Mouse (Mus musculus): Measurements from ENCODE around the gene Ankrd36. TPM values are rescaled to one million over a fixed set of nuclear protein-coding genes. Genes with fewer than 3 reads are reported as not detected.

The Ankrd36 gene
- total and polyA plus RNA-seq, 2 experiments from 2014 or later = 0.11 TPM; not detected in 1

DNA sequence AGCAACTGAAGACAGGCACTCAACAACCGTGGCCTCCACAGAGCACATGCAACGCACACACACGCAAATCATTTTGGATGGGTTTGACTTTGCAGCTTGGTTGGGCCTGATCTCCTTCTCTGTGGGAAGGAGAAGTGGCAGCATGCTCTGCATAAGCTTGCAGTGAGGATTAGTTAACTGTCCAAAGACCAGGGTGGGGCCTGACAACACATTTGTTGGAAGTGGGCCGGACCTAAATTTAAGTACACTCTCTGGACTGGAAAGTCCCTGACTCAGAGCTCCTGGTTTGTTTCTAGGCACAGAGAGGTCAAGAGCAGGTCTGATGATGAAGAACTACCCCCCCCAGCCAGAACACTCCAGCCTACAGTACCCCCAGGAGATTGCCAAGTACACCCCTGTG lies 164.8 kb downstream of the Ankrd36 start:
- no peak for TF ChIP-seq CTCF (IDR thresholded peaks at IDR 0.05)
- Histone ChIP-seq H3K4me2 (ENCODE audit: low read depth, low read length, poor library complexity, severe bottlenecking) (no peak overlapping the region), H3K27ac (ENCODE audit: low read depth, low read length) (no peak overlapping the region), H3K27me3 (ENCODE audit: insufficient read depth, low read length) (no peaks in the 10 kb centered on the region), H3K36me3 (ENCODE audit: insufficient read depth, low read length) (no peaks in the 10 kb centered on the region), H3K4me1 (ENCODE audit: insufficient read depth, low read length) (no peaks in the 10 kb centered on the region), H3K4me3 (ENCODE audit: low read depth, low read length) (no peak overlapping the region), H3K9ac (replicated peaks; ENCODE audit: low read length, poor library complexity, severe bottlenecking) (no peak overlapping the region), H3K9me3 (ENCODE audit: low read length) (no peaks in the 10 kb centered on the region)
- no peak for DNase-seq (ENCODE audit: low spot score)
- no peak for ATAC-seq (ENCODE audit: low FRiP score)
- 85% methylated on average over 4 of the region's 4 CpGs for WGBS

- no peak overlapping the region for H3K27ac ChIP-seq (ENCODE audit: low read depth, low read length)
- no peak for ATAC-seq (ENCODE audit: low FRiP score)
- no peak overlapping the region for H3K4me2 ChIP-seq (ENCODE audit: low read depth, low read length, poor library complexity, severe bottlenecking)
- no peak for TF ChIP-seq CTCF (IDR thresholded peaks at IDR 0.05)
- H3K4me3 ChIP-seq (ENCODE audit: low read depth, low read length) = no peak overlapping the region
- no peak overlapping the region for H3K9ac ChIP-seq (replicated peaks; ENCODE audit: low read length, poor library complexity, severe bottlenecking)
- H3K27me3 ChIP-seq (ENCODE audit: insufficient read depth, low read length) = no peaks in the 10 kb centered on the region
- H3K9me3 ChIP-seq (ENCODE audit: low read length) = no peaks in the 10 kb centered on the region
- WGBS = 94% methylated on average over 5 of the region's 5 CpGs
- H3K4me1 ChIP-seq (ENCODE audit: insufficient read depth, low read length) = 0 out of 2 replicates have a peak, but pooled peaks cover 4% of the 10 kb centered on the region
- DNase-seq (ENCODE audit: low spot score) = no peak
- no peaks in the 10 kb centered on the region for H3K36me3 ChIP-seq (ENCODE audit: insufficient read depth, low read length)
These were observed 167.7 kb downstream of the Ankrd36 start for GRCm38 (mm10) chr11:5737137-5737536.

Other genes starting within 250 kb of the Ankrd36 start
- 11.0 and 12.5 TPM in 2 replicates for gene Znrf3, start 124.8 kb upstream of the Ankrd36 start, total RNA-seq (2014; rRNA removed)
- 6.9 and 7.8 TPM in 2 replicates for gene Znrf3, start 124.8 kb upstream of the Ankrd36 start, polyA plus RNA-seq (2015; fragmentation: Nextera tagmentation; extraction: Ambion mirVana)
- 120 and 124 TPM in 2 replicates for gene Xbp1, start 49.0 kb upstream of the Ankrd36 start, total RNA-seq (2014; rRNA removed)
- 89.5 and 97.4 TPM in 2 replicates for gene Xbp1, start 49.0 kb upstream of the Ankrd36 start, polyA plus RNA-seq (2015; fragmentation: Nextera tagmentation; extraction: Ambion mirVana)
- 8.2 and 13.0 TPM in 2 replicates for gene Ccdc117, start 27.5 kb upstream of the Ankrd36 start, total RNA-seq (2014; rRNA removed)
- 4.9 and 6.1 TPM in 2 replicates for gene Ccdc117, start 27.5 kb upstream of the Ankrd36 start, polyA plus RNA-seq (2015; fragmentation: Nextera tagmentation; extraction: Ambion mirVana)
- gene Mrps24, start 146.0 kb downstream of the Ankrd36 start, total RNA-seq (2014; rRNA removed) = 62.2 and 86.4 TPM in 2 replicates
- 222 and 226 TPM in 2 replicates for gene Mrps24, start 146.0 kb downstream of the Ankrd36 start, polyA plus RNA-seq (2015; fragmentation: Nextera tagmentation; extraction: Ambion mirVana)
- 53.9 and 56.2 TPM in 2 replicates for gene Urgcp, start 192.7 kb downstream of the Ankrd36 start, total RNA-seq (2014; rRNA removed)
- 34.2 and 35.0 TPM in 2 replicates for gene Urgcp, start 192.7 kb downstream of the Ankrd36 start, polyA plus RNA-seq (2015; fragmentation: Nextera tagmentation; extraction: Ambion mirVana)
- 82.2 and 90.8 TPM in 2 replicates for gene Dbnl, start 218.8 kb downstream of the Ankrd36 start, total RNA-seq (2014; rRNA removed)
- gene Dbnl, start 218.8 kb downstream of the Ankrd36 start, polyA plus RNA-seq (2015; fragmentation: Nextera tagmentation; extraction: Ambion mirVana) = 135 and 143 TPM in 2 replicates
- gene Pgam2, start 234.0 kb downstream of the Ankrd36 start, total RNA-seq (2014; rRNA removed) = not detected in 2 replicates
- gene Pgam2, start 234.0 kb downstream of the Ankrd36 start, polyA plus RNA-seq (2015; fragmentation: Nextera tagmentation; extraction: Ambion mirVana) = 2.9 and 3.8 TPM in 2 replicates